Mouse (Mus musculus) liver, adult 2 months (tissue): Measurements from ENCODE around the gene Nlgn1.

Source experiments
- CTCF ChIP-seq: fragments of 200-500 bp; IDR thresholded peaks from 2 replicates; pipeline ENCODE4 v1.5.1; 2011; ENCODE audit warnings: low read depth, low read length, control low read depth
- POLR2A ChIP-seq: fragments of 200-500 bp; IDR thresholded peaks from 2 replicates; pipeline ENCODE4 v1.6.1; 2011; ENCODE audit warnings: low read length, control low read depth; ENCODE audit not compliant: insufficient read depth; ENCODE audit errors: extremely low read depth

GRCm38 (mm10) chr3:26354483-26355030 is 22.3 kb upstream of the Nlgn1 start:
- TF ChIP-seq POLR2A (no peak), CTCF (no peak)
